Mouse (Mus musculus): ENCODE results near the gene Clip1.

DNA sequence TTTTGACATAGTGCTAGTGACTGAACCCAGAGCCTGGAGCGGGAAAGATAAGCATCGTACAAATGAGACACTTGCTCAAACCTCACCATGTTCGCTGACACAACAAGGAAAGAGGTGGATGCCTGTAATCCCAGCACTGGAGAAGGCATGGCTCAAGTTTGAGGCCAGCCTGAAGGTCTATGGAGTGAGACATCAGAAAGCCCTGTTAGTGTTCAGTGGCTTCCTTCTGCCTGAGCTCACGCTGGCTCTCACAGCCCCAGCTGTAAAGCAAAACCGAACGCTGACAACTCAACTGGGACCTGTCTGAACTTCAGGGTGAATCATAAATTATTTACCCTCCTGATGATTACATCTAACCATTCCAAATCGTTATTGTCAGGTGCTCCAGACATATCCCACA, 18.5 kb downstream of the Clip1 start:
- TF ChIP-seq POLR2A (IDR thresholded peaks at IDR 0.05; ENCODE audit: control insufficient read depth, low read depth, low read length): no peak
- no peak for TF ChIP-seq CTCF (IDR thresholded peaks at IDR 0.05; ENCODE audit: control insufficient read depth, insufficient read depth, insufficient replicate concordance, low read depth, low read length)
